In genomic region chr17:73066387-73067169, GRCm38 (mm10) we compare ENCODE assay signal across 9 mouse cellular contexts. TPM values are rescaled to one million over a fixed set of nuclear protein-coding genes. Genes with fewer than 3 reads are reported as not detected.
DNase-seq lines count a peak whose midpoint lies in the region; ATAC-seq and TF ChIP-seq lines count a peak whose summit lies in the region.
"Had no signal": no experiment of that assay in that cellular context is flagged by ENCODE, and none has a peak within 500 bp of the region (broad histone marks: within the 10 kb centered on the region; RNA-seq: fewer than 3 reads in every experiment).

No protein-coding gene starts in this region.

- H3K27ac ChIP-seq in gastrocnemius, adult 2 months: peak overlapping the region; percentile 51
- peak overlapping the region; percentile 67 for H3K27ac ChIP-seq in kidney, embryonic 15.5 days
- H3K27ac ChIP-seq in brown adipose tissue, adult 24 weeks (replicated peaks; ENCODE audit: low read depth, low read length): peak overlapping the region; percentile 49
- H3K27ac ChIP-seq in forebrain, embryonic 10.5 days: no peak overlapping the region

- no peak overlapping the region for H3K4me3 ChIP-seq in gastrocnemius, adult 2 months
- H3K4me3 ChIP-seq in kidney, embryonic 15.5 days (replicated peaks): no peak overlapping the region
- H3K4me3 ChIP-seq in brown adipose tissue, adult 24 weeks (ENCODE audit: insufficient read depth, low read depth, low read length): no peak overlapping the region
- no peak overlapping the region for H3K4me3 ChIP-seq in forebrain, embryonic 10.5 days

- WGBS in kidney, embryonic 15.5 days: 65% methylated on average over 9 of the region's 9 CpGs
- WGBS in forebrain, embryonic 10.5 days: 85% methylated on average over 9 of the region's 9 CpGs

- H3K36me3 ChIP-seq in kidney, embryonic 15.5 days: no peaks in the 10 kb centered on the region
- H3K36me3 ChIP-seq in forebrain, embryonic 10.5 days (replicated peaks): no peaks in the 10 kb centered on the region

- no peaks in the 10 kb centered on the region for H3K9me3 ChIP-seq in kidney, embryonic 15.5 days (replicated peaks)
- H3K9me3 ChIP-seq in forebrain, embryonic 10.5 days: no peaks in the 10 kb centered on the region

- no peak overlapping the region for H3K9ac ChIP-seq in kidney, embryonic 15.5 days

- no peak overlapping the region for H3K4me2 ChIP-seq in kidney, embryonic 15.5 days

- TF ChIP-seq CTCF in gastrocnemius, adult 2 months (IDR thresholded peaks at IDR 0.05): no peak

- no peak for ATAC-seq in kidney, embryonic 15.5 days (replicated peaks; ENCODE audit: low FRiP score)
- ATAC-seq in megakaryocyte, adult 5-6 weeks (ENCODE audit: poor library complexity, severe bottlenecking): peak; percentile 19; the same call in 1 of the 2 replicates
- ATAC-seq: midbrain, embryonic 16.5 days had no signal

- intact Hi-C loops in gastrocnemius, adult 2 months (cut with DNase I): no loop called here

- peaks cover 35% of the 10 kb centered on the region for H3K4me1 ChIP-seq in kidney, embryonic 15.5 days
- peaks cover 32% of the 10 kb centered on the region for H3K4me1 ChIP-seq in brown adipose tissue, adult 24 weeks (ENCODE audit: control insufficient read depth, insufficient read depth, insufficient read length, low read length)
- H3K4me1 ChIP-seq in forebrain, embryonic 10.5 days: peaks cover 4% of the 10 kb centered on the region; the same call in 1 of the 2 replicates

- DNase-seq in gastrocnemius, adult 2 months: no peak
- DNase-seq in gastrocnemius, postnatal 25 days: no peak
- no peak for DNase-seq in kidney, adult 9 months
- no peak for DNase-seq in forebrain, embryonic 10.5 days (ENCODE audit: extremely low spot score, low spot score)
- no peak for DNase-seq in right cerebral cortex, postnatal 10 days (ENCODE audit: low spot score in 2 of 2)

- H3K27me3 ChIP-seq in kidney, embryonic 15.5 days: no peaks in the 10 kb centered on the region
- no peaks in the 10 kb centered on the region for H3K27me3 ChIP-seq in forebrain, embryonic 10.5 days (ENCODE audit: poor library complexity, severe bottlenecking)

RNA-seq across cellular contexts. Expression of gene Lclat1, which starts 41.2 kb away (rescaled TPM):
- total RNA-seq in gastrocnemius, adult 2 months (2021): 10 to 100 TPM; 14.6 to 17.8 TPM
- 10 to 100 TPM; 12.6 to 14.9 TPM for total RNA-seq in gastrocnemius, postnatal 25 days (2021)
- polyA plus RNA-seq in kidney, embryonic 15.5 days (2015; fragmentation: Nextera tagmentation; extraction: Ambion mirVana): 17.0 and 17.3 TPM in 2 replicates
- polyA plus RNA-seq in brown adipose tissue, adult 24 weeks (2012; ENCODE audit: insufficient read depth, insufficient read length, missing spikeins): 11.6 and 12.8 TPM in 2 replicates
- total RNA-seq in megakaryocyte, adult 5-6 weeks (2015): 12.5 and 12.8 TPM in 2 replicates
- 7.0 and 9.1 TPM in 2 replicates for total RNA-seq in megakaryocyte, adult 5-6 weeks (2017)
- 10.4 and 10.9 TPM in 2 replicates for polyA plus RNA-seq in forebrain, embryonic 10.5 days (2016; fragmentation: Nextera tagmentation; extraction: Ambion mirVana)
